Mouse (Mus musculus): ENCODE data around the gene Gm28490. TPM values are rescaled to one million over a fixed set of nuclear protein-coding genes. Genes with fewer than 3 reads are reported as not detected.
"Not testable (repeated sequence)": the region's sequence is repeated elsewhere in the genome, so short reads cannot be mapped to it uniquely, and the experiment has no call there.

Gene Gm28490
- polyA plus RNA-seq (2015; fragmentation: Nextera tagmentation; extraction: Ambion mirVana) = not detected in 2 replicates

DNA sequence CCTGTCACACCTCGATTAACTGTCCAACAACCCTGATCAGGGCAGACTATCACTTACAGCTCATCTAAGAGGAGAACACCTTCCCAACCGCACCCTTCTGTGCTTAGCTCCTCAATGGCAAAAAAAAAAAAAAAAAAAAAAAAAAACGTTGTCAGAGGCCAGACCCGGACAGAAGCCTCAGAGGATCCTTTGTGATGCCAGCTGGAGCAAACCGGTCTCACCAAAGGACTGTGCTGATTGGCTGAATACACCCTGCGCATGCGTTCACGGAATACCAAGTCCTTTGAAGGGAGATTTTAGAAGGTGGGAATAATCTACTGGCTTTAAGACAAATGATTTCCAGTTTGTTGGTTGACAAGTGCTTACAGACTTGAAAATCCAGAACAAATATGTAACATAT, at the start of gene Gm28490:
TSS of gene Gm28490 (minus strand) at position 101 of the 400 bp plus-strand sequence.
- H3K9me3 ChIP-seq (replicated peaks; ENCODE audit: control insufficient read depth, low read length, poor library complexity, severe bottlenecking); H3K9ac ChIP-seq (ENCODE audit: low read depth, low read length); H3K4me1 ChIP-seq (ENCODE audit: control insufficient read depth, insufficient read depth, low read length); H3K4me3 ChIP-seq (ENCODE audit: low read depth, low read length); H3K27me3 ChIP-seq (ENCODE audit: control insufficient read depth, insufficient read depth, low read depth, low read length); H3K4me2 ChIP-seq (ENCODE audit: low read length); ATAC-seq; H3K36me3 ChIP-seq (ENCODE audit: control insufficient read depth, insufficient read depth, low read length); H3K27ac ChIP-seq (ENCODE audit: low read length): not testable (repeated sequence)
- WGBS = no CpG with 5 or more reads among the region's 8 CpGs
